Comparison of ENCODE assay signal across 9 mouse cellular contexts in genomic region chr9:63968592-63968991, GRCm38 (mm10). TPM values are rescaled to one million over a fixed set of nuclear protein-coding genes. Genes with fewer than 3 reads are reported as not detected.
DNase-seq lines count a peak whose midpoint lies in the region; ATAC-seq and TF ChIP-seq lines count a peak whose summit lies in the region.
"Had no signal": no experiment of that assay in that cellular context is flagged by ENCODE, and none has a peak within 500 bp of the region (broad histone marks: within the 10 kb centered on the region; RNA-seq: fewer than 3 reads in every experiment).

No protein-coding gene starts in this region.

- H3K27ac ChIP-seq in liver, adult 2 months (replicated peaks; ENCODE audit: insufficient read depth, low read depth, low read length): peak overlapping the region; percentile 63
- peak overlapping the region; percentile 67; the same call in 1 of the 2 replicates for H3K27ac ChIP-seq in hindbrain, embryonic 16.5 days (ENCODE audit: low read depth, low read length)

- H3K9me3 ChIP-seq in hindbrain, embryonic 16.5 days (ENCODE audit: control insufficient read depth, low read length): no peaks in the 10 kb centered on the region

- intact Hi-C loops in gastrocnemius, postnatal 14 days (cut with DNase I; ENCODE audit: low total_unique reads): no loop called here
- intact Hi-C loops in left cerebral cortex, postnatal 25 days (cut with DNase I): no loop called here

- no peak overlapping the region for H3K4me3 ChIP-seq in liver, adult 2 months (ENCODE audit: insufficient read depth, low read depth, low read length)
- no peak overlapping the region for H3K4me3 ChIP-seq in hindbrain, embryonic 16.5 days (ENCODE audit: low read length)

- peaks cover 22% of the 10 kb centered on the region; the same call in 1 of the 2 replicates for H3K79me2 ChIP-seq in liver, adult 2 months (ENCODE audit: control insufficient read depth, insufficient read depth, low read length)

- peak; percentile 87 for ATAC-seq in hindbrain, embryonic 16.5 days
- ATAC-seq in megakaryocyte-erythroid progenitor cell, adult 5-6 weeks (replicated peaks; ENCODE audit: low FRiP score, low TSS enrichment, poor library complexity, severe bottlenecking): no peak

- WGBS in liver, adult 2 months: 29% methylated on average over 9 of the region's 9 CpGs
- 35% methylated on average over 9 of the region's 9 CpGs for WGBS in hindbrain, embryonic 16.5 days

- no peak for TF ChIP-seq CTCF in liver, adult 2 months (IDR thresholded peaks at IDR 0.05; ENCODE audit: low read depth, low read length)

- H3K36me3 ChIP-seq in liver, adult 2 months (ENCODE audit: control insufficient read depth, insufficient read depth, low read length): no peaks in the 10 kb centered on the region
- H3K36me3 ChIP-seq in hindbrain, embryonic 16.5 days (ENCODE audit: control insufficient read depth, insufficient read depth, low read length): no peaks in the 10 kb centered on the region

- H3K9ac ChIP-seq in liver, adult 2 months (ENCODE audit: low read depth, low read length): no peak overlapping the region; the same call in 1 of the 2 replicates
- no peak overlapping the region for H3K9ac ChIP-seq in hindbrain, embryonic 16.5 days (ENCODE audit: low read depth, low read length)

- no peak for TF ChIP-seq POLR2A in liver, adult 2 months (IDR thresholded peaks at IDR 0.05; ENCODE audit: extremely low read depth, insufficient read depth, low read length)

- no peaks in the 10 kb centered on the region for H3K27me3 ChIP-seq in liver, adult 2 months (ENCODE audit: control insufficient read depth, insufficient read depth, low read length)
- no peaks in the 10 kb centered on the region for H3K27me3 ChIP-seq in hindbrain, embryonic 16.5 days (replicated peaks; ENCODE audit: control insufficient read depth, insufficient read depth, low read length)
- H3K27me3 ChIP-seq: CH12.LX had no signal

- peaks cover 15% of the 10 kb centered on the region for H3K4me1 ChIP-seq in liver, adult 2 months (ENCODE audit: control insufficient read depth, insufficient read depth, low read length)
- H3K4me1 ChIP-seq in hindbrain, embryonic 16.5 days (ENCODE audit: control insufficient read depth, insufficient read depth, low read depth, low read length): peaks cover 21% of the 10 kb centered on the region

- peak; percentile 82 for DNase-seq in liver, adult 2 months (ENCODE audit: extremely low read depth, low read depth, low spot score)
- DNase-seq in liver: no peak
- peak; percentile 85 for DNase-seq in cerebellum, adult 9-11 months
- peak; percentile 93 for DNase-seq in gastrocnemius, postnatal 14 days
- peak; percentile 30 to 42 for DNase-seq in left cerebral cortex, postnatal 25 days (ENCODE audit: low spot score in 2 of 2)
- peak; percentile 69 for DNase-seq in ovary, postnatal 14 days (ENCODE audit: low spot score)

- no peak overlapping the region for H3K4me2 ChIP-seq in hindbrain, embryonic 16.5 days (ENCODE audit: low read length)

RNA-seq across cellular contexts. Expression of gene Smad6, which starts 53.3 kb away (rescaled TPM):
- 4.1 and 6.0 TPM in 2 replicates for total RNA-seq in liver, adult 2 months (2014; rRNA removed)
- 11.4 and 12.6 TPM in 2 replicates for polyA plus RNA-seq in liver, adult 2 months (2012; rRNA removed)
- total RNA-seq in gastrocnemius, postnatal 14 days (2021): 1 to 10 TPM; 1.9 to 2.9 TPM
- 1.4 and 1.6 TPM in 2 replicates for polyA plus RNA-seq in hindbrain, embryonic 16.5 days (2015; fragmentation: Nextera tagmentation; extraction: Ambion mirVana)
- 1 to 10 TPM; 1.4 to 2.2 TPM for total RNA-seq in left cerebral cortex, postnatal 25 days (2021)
- not detected in 2 replicates for total RNA-seq in megakaryocyte-erythroid progenitor cell, adult 5-6 weeks (2014; fragmentation: Nextera tagmentation)
- 0.88 and 1.1 TPM in 2 replicates for total RNA-seq in megakaryocyte-erythroid progenitor cell, adult 5-6 weeks (2017)
- total RNA-seq: CH12.LX had no signal
